Mouse (Mus musculus) olfactory bulb, adult 2 months (tissue): Measurements from ENCODE around the gene Dhx33. TPM values are rescaled to one million over a fixed set of nuclear protein-coding genes. Genes with fewer than 3 reads are reported as not detected.
A peak's percentile ranks its signal among the peaks of the same experiment; 100 is the strongest.

Experiments
- H3K27ac ChIP-seq: fragments of 200-500 bp; 2 replicates; pipeline ENCODE4 v1.5.1; 2012; ENCODE audit warnings: low read depth, low read length; ENCODE audit not compliant: insufficient read depth
- H3K4me1 ChIP-seq: fragments of 200-500 bp; 2 replicates; pipeline ENCODE4 v1.6.1; 2012; ENCODE audit warnings: low read length; ENCODE audit not compliant: control insufficient read depth, insufficient read depth
- H3K4me3 ChIP-seq: fragments of 200-500 bp; 2 replicates; pipeline ENCODE4 v1.5.1; 2012; ENCODE audit warnings: mild to moderate bottlenecking, low read depth, low read length, moderate library complexity; ENCODE audit not compliant: insufficient read depth
- CTCF ChIP-seq: fragments of 200-500 bp; IDR thresholded peaks from 2 replicates; pipeline ENCODE4 v1.5.1; 2012; ENCODE audit warnings: low read depth, mild to moderate bottlenecking, low read length, moderate library complexity; ENCODE audit not compliant: insufficient read depth
- POLR2A ChIP-seq: fragments of 200-500 bp; IDR thresholded peaks from 2 replicates; pipeline ENCODE4 v1.6.1; 2012; ENCODE audit warnings: mild to moderate bottlenecking, low read depth, low read length, moderate library complexity; ENCODE audit not compliant: insufficient read depth
- WGBS: fragments of 180-500 bp; shearing (Covaris S2); methylation state at CpG from one replicate; pipeline ENCODE4 v1.1.7; 2018; 5-methylcytosine and 5-hydroxymethylcytosine counted together
- polyA plus RNA-seq: library from polyadenylated mRNA; stranded (reverse); fragments of >200 nt; gene quantifications from 2 replicates; pipeline ENCODE4 v1.2.4, GENCODE M21; 2012; ENCODE audit warnings: low replicate concordance; ENCODE audit not compliant: missing spikeins, insufficient read depth, insufficient read length

Gene Dhx33
- polyA plus RNA-seq: not detected in 2 replicates

DNA sequence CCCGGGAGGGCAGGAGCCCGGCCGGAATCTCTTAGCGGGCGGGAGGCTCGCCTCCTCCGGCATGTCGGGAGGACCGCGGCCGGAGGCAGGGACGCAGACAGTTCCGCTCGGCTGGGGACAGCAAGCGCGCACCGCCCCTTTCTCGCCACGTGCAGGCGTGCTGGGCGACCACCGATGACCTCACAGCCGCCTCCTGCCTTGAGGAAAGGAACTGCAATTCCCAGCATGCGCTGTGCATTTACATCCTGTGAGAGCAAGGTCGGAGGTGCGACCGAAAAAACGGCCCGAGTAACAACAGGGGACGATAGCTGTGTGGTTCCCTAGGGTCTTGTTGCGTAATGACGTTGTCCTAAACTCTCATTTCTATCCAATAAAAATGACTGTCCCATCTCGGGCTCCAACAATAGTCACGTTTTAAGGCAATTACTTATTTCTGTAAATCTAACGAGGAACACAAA is at the start of gene Dhx33:
TSS of gene Dhx33 (minus strand) at position 122 of the 458 bp plus-strand sequence.
- under 1% methylated on average over 35 of the region's 35 CpGs for WGBS
- Histone ChIP-seq H3K4me1 (0 out of 2 replicates have a peak, but pooled peaks cover 5% of the 10 kb centered on the region), H3K27ac (0 out of 2 replicates have a peak within 1 kb of the TSS, but pooled peaks have one; percentile 16), H3K4me3 (peak within 1 kb of the TSS; percentile 82)
- TF ChIP-seq POLR2A: peak; percentile 39; the same call in 1 of the 2 replicates
- no peak for TF ChIP-seq CTCF

DNA sequence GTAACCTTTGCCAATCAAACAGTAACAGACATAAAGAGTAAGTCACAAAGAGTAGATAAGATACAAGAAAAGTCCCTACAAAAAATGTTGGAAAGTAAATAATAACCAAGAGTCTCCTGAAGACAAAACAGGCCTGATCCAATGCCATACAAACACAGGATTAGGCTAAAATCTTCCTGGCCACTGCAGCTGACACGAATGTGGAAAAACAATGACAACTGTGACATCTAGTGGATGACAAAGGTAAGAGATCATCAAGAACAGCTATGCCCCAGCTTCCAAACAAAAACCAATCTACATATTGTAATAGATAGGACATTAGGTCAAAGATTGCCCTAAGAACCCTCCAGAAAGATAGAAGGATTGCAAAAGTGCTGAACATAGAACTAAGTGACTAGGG is 48.3 kb upstream of the Dhx33 start:
- no peaks in the 10 kb centered on the region for H3K4me1 ChIP-seq
- TF ChIP-seq POLR2A: no peak
- no peak for TF ChIP-seq CTCF
- no peak overlapping the region for H3K4me3 ChIP-seq
- no peak overlapping the region for H3K27ac ChIP-seq
- WGBS: 19% methylated on average over 1 of the region's 1 CpGs

DNA sequence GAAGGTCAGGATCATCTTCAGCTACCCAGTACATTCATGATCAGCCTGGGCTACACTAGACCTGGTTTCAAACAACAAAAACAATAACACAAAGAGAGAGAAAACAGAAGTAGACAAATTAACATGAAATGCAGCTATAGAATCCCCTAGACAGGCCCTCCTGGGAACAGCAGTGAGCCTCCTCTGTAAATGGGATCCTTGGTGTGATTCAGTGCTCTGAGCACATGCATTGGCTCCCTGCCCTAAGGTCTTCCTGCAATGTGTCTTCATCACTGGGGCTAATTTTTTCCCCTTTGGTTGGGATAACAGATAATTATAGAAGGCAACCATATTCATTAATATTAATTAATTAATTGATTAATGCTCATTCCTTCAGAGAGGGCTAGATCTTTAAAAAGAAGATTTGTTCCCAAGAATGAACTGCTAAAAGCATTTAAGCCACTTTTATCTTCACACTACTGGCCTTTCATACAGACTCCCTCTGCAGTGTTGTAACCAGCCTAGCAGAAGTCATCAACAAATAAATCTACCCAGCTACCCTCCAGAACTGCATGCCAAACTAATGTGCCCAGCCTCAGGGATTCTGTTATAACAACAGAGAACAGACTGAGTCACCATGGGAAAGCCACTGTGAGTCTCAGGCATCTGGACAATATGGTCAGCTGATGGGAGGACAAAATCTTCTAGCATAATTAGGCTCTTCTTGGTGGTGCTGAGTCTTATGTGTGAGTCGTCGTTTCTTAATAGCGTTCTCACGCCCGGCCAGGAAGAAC is 35.5 kb upstream of the Dhx33 start:
- no peak for TF ChIP-seq POLR2A
- TF ChIP-seq CTCF: no peak
- Histone ChIP-seq H3K4me3 (no peak overlapping the region), H3K4me1 (no peaks in the 10 kb centered on the region), H3K27ac (no peak overlapping the region)
- WGBS: 84% methylated on average over 5 of the region's 5 CpGs

DNA sequence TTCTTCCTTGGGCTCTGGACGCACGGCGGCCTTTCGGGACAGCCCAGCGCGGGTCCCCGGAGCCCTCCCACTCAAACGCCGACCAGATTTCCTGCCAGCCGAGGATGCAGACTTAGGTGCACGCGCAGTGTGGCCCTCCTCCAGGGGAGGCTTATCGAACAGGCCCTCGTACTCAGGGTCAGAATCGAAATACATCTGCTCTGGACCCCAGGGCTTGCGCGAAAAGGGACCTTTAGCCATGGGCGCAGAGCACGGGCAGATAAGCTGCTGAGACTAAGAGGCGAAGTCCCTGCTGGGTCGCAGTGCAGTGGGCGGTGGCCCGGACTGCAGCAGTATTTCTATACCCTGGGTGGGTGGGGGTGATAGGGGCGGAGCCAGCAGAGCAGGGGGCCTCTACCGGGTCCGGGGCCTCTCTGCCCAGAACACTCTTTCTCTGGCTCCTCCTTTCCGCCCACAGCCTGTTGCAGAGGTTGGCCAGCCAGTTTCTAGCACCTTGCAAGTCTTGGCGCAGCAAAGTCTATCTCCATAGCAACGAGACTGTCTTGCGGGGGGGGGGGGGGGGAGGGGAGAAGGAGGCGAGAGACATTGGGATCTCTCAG is 29.0 kb upstream of the Dhx33 start, which contains the start of gene 6330403K07Rik:
TSS of gene 6330403K07Rik (minus strand) at position 351 of the 599 bp plus-strand sequence.
- 1% methylated on average over 31 of the region's 31 CpGs for WGBS
- Histone ChIP-seq H3K4me3 (peak within 1 kb of the TSS; percentile 60), H3K4me1 (0 out of 2 replicates have a peak, but pooled peaks cover 5% of the 10 kb centered on the region), H3K27ac (peak within 1 kb of the TSS; percentile 92)
- TF ChIP-seq POLR2A (0 out of 2 replicates have a peak, but pooled peaks have one; percentile 37), CTCF (no peak)

DNA sequence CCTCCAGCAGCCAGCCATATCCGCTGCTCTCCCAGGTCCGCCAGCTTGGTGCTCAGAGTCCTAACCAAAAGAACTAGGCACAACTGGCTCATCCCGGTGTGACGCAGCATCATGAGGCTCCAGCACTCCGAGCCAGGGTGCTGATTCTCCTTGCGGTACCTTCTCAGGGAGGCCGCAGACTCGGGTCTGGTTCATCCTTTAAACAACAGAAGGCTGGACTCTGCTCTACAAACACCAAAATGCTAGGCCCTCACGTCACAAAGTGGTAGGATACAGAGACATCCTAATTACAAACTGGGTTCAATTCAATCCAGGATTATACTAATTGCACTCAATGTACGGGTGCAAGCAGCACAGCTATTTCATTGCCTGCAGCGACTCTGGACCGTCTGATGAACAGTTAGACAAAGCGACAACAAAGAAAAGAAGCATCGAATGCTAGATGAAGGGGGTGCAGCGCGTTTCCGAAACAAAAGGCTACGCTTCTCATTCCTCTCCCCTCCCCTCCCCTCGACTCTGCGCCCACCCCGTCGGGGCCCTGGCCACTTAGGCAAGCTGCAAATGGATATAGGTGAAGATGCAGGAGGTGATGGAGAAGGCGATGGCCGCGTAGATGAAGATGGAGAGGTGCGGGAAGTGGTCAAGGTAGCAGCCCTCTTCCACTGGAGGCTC is 28.4 kb upstream of the Dhx33 start:
- TF ChIP-seq CTCF: no peak
- TF ChIP-seq POLR2A: no peak
- WGBS: 5% methylated on average over 26 of the region's 26 CpGs
- H3K4me3 ChIP-seq: peak overlapping the region; percentile 60
- 0 out of 2 replicates have a peak, but pooled peaks cover 5% of the 10 kb centered on the region for H3K4me1 ChIP-seq
- H3K27ac ChIP-seq: peak overlapping the region; percentile 92

DNA sequence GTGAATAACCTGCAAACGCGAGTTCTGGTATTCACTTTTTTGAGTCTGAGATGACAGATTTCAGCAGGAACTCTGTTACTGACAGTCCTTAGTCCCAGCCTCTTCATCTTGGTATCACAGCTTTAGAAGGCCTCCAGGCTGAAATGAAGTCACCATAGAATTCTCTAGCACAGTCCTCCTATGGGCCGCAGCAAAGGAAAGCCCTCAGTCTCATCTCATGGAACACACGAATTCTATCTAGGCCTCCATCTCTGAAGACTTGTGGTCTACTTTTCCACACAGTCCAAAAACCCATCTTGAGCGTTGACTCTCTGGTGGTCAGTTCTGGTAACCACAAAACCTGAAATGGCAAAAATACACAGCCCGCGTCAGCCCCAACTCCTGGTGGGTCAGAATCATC is 27.8 kb upstream of the Dhx33 start:
- Histone ChIP-seq H3K4me1 (0 out of 2 replicates have a peak, but pooled peaks cover 5% of the 10 kb centered on the region), H3K4me3 (peak overlapping the region; percentile 60), H3K27ac (peak overlapping the region; percentile 92)
- WGBS: 48% methylated on average over 7 of the region's 7 CpGs
- no peak for TF ChIP-seq POLR2A
- no peak for TF ChIP-seq CTCF

DNA sequence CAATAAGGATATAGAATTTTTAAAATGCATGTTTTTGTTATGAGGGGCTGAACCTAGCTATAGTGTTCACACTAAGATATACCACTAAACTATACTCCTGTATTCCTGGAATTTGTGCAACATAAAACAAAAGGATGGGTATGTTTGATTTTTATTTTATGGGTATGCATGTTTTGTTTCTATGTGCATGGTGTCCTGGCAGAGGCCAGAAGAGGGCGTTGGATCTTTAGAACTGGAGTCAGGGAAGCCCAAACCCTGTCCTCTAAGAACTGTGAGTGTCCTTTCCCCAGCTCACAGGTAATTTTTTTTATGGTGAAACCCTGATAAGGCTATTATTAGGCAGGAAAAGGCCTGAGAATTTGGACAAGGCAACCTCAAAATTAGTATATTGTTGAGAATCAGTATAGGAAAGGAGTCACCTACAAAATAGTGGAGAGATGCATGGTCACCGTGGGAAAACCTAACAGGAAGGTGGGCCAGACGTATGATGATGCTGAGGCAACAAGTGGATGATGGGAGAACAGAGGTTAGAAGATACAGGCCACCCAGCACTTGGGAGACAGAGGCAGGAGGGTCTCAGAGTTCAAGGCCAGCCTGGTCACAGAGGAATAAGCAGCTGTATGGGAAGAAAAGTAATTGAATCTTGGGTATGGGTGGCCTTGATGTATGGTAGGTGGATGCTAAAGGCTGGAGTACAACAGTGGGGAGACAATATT is 25.3 kb upstream of the Dhx33 start:
- TF ChIP-seq CTCF (no peak), POLR2A (no peak)
- 76% methylated on average over 3 of the region's 3 CpGs for WGBS
- Histone ChIP-seq H3K4me3 (no peak overlapping the region), H3K27ac (no peak overlapping the region), H3K4me1 (0 out of 2 replicates have a peak, but pooled peaks cover 5% of the 10 kb centered on the region)

DNA sequence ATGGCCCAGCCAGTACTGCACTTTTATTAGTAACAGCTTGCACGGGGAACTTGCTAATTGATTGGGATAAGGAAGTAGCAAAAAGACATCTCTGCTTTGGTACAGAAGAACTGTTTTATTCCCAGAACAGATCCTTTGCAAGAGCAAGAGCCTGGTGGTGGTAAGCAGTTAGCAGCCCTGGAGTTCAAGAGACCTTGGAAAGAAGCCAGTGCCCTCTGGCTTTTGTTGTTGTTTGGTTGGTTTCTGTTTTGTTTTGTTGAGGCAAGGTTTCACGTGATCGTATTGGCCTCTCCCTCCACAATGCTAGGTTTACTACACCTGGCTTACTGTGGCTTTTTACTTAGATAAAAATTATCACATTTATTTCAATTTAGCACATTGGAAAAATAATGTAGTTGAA is 24.0 kb upstream of the Dhx33 start:
- H3K4me3 ChIP-seq: no peak overlapping the region
- TF ChIP-seq CTCF (no peak), POLR2A (no peak)
- no peaks in the 10 kb centered on the region for H3K4me1 ChIP-seq
- H3K27ac ChIP-seq: no peak overlapping the region
- 50% methylated on average over 3 of the region's 3 CpGs for WGBS
